Mouse (Mus musculus) spleen, adult 2 months (tissue): ENCODE measurements around the gene Ulk1.

Experiments
- CTCF ChIP-seq: fragments of 200-500 bp; IDR thresholded peaks from 2 replicates; pipeline ENCODE4 v1.5.1; 2011; ENCODE audit warnings: mild to moderate bottlenecking, inconsistent platforms; ENCODE audit not compliant: insufficient read depth, insufficient read length, insufficient replicate concordance; ENCODE audit errors: extremely low read depth
- POLR2A ChIP-seq: fragments of 200-500 bp; IDR thresholded peaks from 2 replicates; pipeline ENCODE4 v1.6.1; 2011; ENCODE audit warnings: low read depth, low read length, inconsistent platforms

- TF ChIP-seq CTCF (no peak), POLR2A (no peak)
These were observed 14.5 kb upstream of the Ulk1 start for GRCm38 (mm10) chr5:110824421-110824820.
